Mouse (Mus musculus) gastrocnemius, adult 2 months (tissue): ENCODE data around the gene Nrxn2. TPM values are rescaled to one million over a fixed set of nuclear protein-coding genes. Genes with fewer than 3 reads are reported as not detected.

Experiments
- DNase-seq: peaks from one replicate; pipeline ENCODE4 v3.0.0; 2022
- H3K27ac ChIP-seq: fragments of 200-600 bp; 2 replicates; pipeline ENCODE4 v1.8.1; 2022; ENCODE audit warnings: mild to moderate bottlenecking
- H3K4me3 ChIP-seq: fragments of 200-600 bp; 2 replicates; pipeline ENCODE4 v1.8.1; 2022; ENCODE audit warnings: mild to moderate bottlenecking, moderate library complexity
- CTCF ChIP-seq: fragments of 200-600 bp; IDR thresholded peaks from 2 replicates; pipeline ENCODE4 v1.8.1; 2022; ENCODE audit warnings: antibody characterized with exemption, mild to moderate bottlenecking, moderate library complexity
- intact Hi-C: fragments of 180-260 bp; cut with DNase I; formaldehyde crosslinking; loops from one replicate; pipeline ENCODE4 v1.15.1; 2025
- total RNA-seq, 2 experiments: library from RNA; stranded (reverse); gene quantifications; 2 replicates each; pipeline ENCODE4 v1.2.3; 2021

Gene Nrxn2
- total RNA-seq, 2 experiments from 2014 or later = 0.77 to 2.0 TPM

GRCm38 (mm10) chr19:6497150-6497801 is 78.7 kb downstream of the Nrxn2 start:
- no peak overlapping the region for H3K27ac ChIP-seq
- TF ChIP-seq CTCF = no peak
- intact Hi-C loops = no loop called here
- peak overlapping the region; percentile 73 for H3K4me3 ChIP-seq
- peak; percentile 34 for DNase-seq

GRCm38 (mm10) chr19:6497803-6498202 is 79.3 kb downstream of the Nrxn2 start:
- no peak for TF ChIP-seq CTCF
- peak overlapping the region; percentile 73 for H3K4me3 ChIP-seq
- peak; percentile 36 for DNase-seq

GRCm38 (mm10) chr19:6498350-6499131 is 80.0 kb downstream of the Nrxn2 start:
- Histone ChIP-seq H3K27ac (no peak overlapping the region), H3K4me3 (peak overlapping the region; percentile 73)
- no peak for DNase-seq
- TF ChIP-seq CTCF = no peak
- intact Hi-C loops = no loop called here

More at GRCm38 (mm10) chr19:6497803-6498202, 79.3 kb downstream of the Nrxn2 start:
- intact Hi-C loops = no loop called here
- H3K27ac ChIP-seq = no peak overlapping the region

GRCm38 (mm10) chr19:6499860-6500635 is 81.5 kb downstream of the Nrxn2 start:
- H3K27ac ChIP-seq = no peak overlapping the region
- no peak for DNase-seq
- no peak overlapping the region for H3K4me3 ChIP-seq
- no peak for TF ChIP-seq CTCF
- intact Hi-C loops = no loop called here

- Histone ChIP-seq H3K27ac (no peak overlapping the region), H3K4me3 (no peak overlapping the region)
- intact Hi-C loops = no loop called here
- no peak for DNase-seq
- no peak for TF ChIP-seq CTCF
Observed at GRCm38 (mm10) chr19:6500636-6501025, 82.1 kb downstream of the Nrxn2 start.

GRCm38 (mm10) chr19:6502035-6502541 is 83.6 kb downstream of the Nrxn2 start:
- Histone ChIP-seq H3K27ac (no peak overlapping the region), H3K4me3 (peak overlapping the region; percentile 54)
- no peak for TF ChIP-seq CTCF
- DNase-seq = peak; percentile 53
- intact Hi-C loops = no loop called here

GRCm38 (mm10) chr19:6502543-6503319 is 84.2 kb downstream of the Nrxn2 start:
- H3K4me3 ChIP-seq = peak overlapping the region; percentile 54
- intact Hi-C loops = no loop called here

GRCm38 (mm10) chr19:6503926-6504655 is 85.6 kb downstream of the Nrxn2 start:
- no peak overlapping the region for H3K4me3 ChIP-seq
- no peak overlapping the region for H3K27ac ChIP-seq
- intact Hi-C loops = no loop called here
- no peak for TF ChIP-seq CTCF
- DNase-seq = no peak

More at GRCm38 (mm10) chr19:6502543-6503319, 84.2 kb downstream of the Nrxn2 start:
- TF ChIP-seq CTCF = no peak
- peak; percentile 46 for DNase-seq
- no peak overlapping the region for H3K27ac ChIP-seq

- no peak overlapping the region for H3K4me3 ChIP-seq
- DNase-seq = no peak
- intact Hi-C loops = no loop called here
- H3K27ac ChIP-seq = no peak overlapping the region
- no peak for TF ChIP-seq CTCF
Observed at GRCm38 (mm10) chr19:6504656-6505045, 86.1 kb downstream of the Nrxn2 start.

GRCm38 (mm10) chr19:6507393-6507792 is 88.9 kb downstream of the Nrxn2 start:
- DNase-seq = no peak
- intact Hi-C loops = no loop called here
- no peak overlapping the region for H3K4me3 ChIP-seq
- H3K27ac ChIP-seq = no peak overlapping the region
- no peak for TF ChIP-seq CTCF

GRCm38 (mm10) chr19:6509881-6510280 is 91.3 kb downstream of the Nrxn2 start:
- TF ChIP-seq CTCF = no peak
- intact Hi-C loops = no loop called here
- no peak for DNase-seq
- Histone ChIP-seq H3K27ac (no peak overlapping the region), H3K4me3 (no peak overlapping the region)
